ENCODE assay signal across 10 mouse cellular contexts in genomic region chr8:26811533-26812236, GRCm38 (mm10).
DNase-seq lines count a peak whose midpoint lies in the region; ATAC-seq and TF ChIP-seq lines count a peak whose summit lies in the region.
"Had no signal": no experiment of that assay in that cellular context is flagged by ENCODE, and none has a peak within 500 bp of the region (broad histone marks: within the 10 kb centered on the region; RNA-seq: fewer than 3 reads in every experiment).

No protein-coding gene starts in this region.

- H3K9me3 ChIP-seq in forebrain, embryonic 14.5 days (replicated peaks; ENCODE audit: control insufficient read depth, low read length): no peaks in the 10 kb centered on the region
- H3K9me3 ChIP-seq in forebrain, embryonic 11.5 days (ENCODE audit: control insufficient read depth, low read length): no peaks in the 10 kb centered on the region
- H3K9me3 ChIP-seq: G1E; kidney, embryonic 15.5 days had no signal

- peak; percentile 73 for DNase-seq in forebrain, embryonic 14.5 days (ENCODE audit: low spot score)
- DNase-seq in forebrain, embryonic 11.5 days (ENCODE audit: low spot score): no peak
- peak; percentile 33 to 62 for DNase-seq in lung, adult 18-20 months
- no peak for DNase-seq in lung, adult 2 months
- DNase-seq in heart, postnatal 36 days: peak; percentile 54 to 56
- no peak for DNase-seq in cerebellum, postnatal 14 days
- DNase-seq in thymus, adult 2 months: no peak
- no peak for DNase-seq in cerebellum, adult 2 months

- no peak for TF ChIP-seq CTCF in lung, adult 2 months (IDR thresholded peaks at IDR 0.05; ENCODE audit: insufficient read depth, low read length)
- TF ChIP-seq CTCF in thymus, adult 2 months (IDR thresholded peaks at IDR 0.05; ENCODE audit: borderline replicate concordance, control insufficient read depth, extremely low read depth, insufficient read depth, low read length, poor library complexity): no peak
- no peak for TF ChIP-seq CTCF in cerebellum, adult 2 months (IDR thresholded peaks at IDR 0.05; ENCODE audit: borderline replicate concordance, insufficient read depth, low read depth, low read length)

- intact Hi-C loops in heart, postnatal 36 days (cut with DNase I): loop anchor here (2.0 kb wide), 1 partner anchor 165 kb away; the partner anchor contains the start of gene Zfp703

- H3K27me3 ChIP-seq in forebrain, embryonic 14.5 days (replicated peaks; ENCODE audit: control insufficient read depth, insufficient read depth, low read length): no peaks in the 10 kb centered on the region
- no peaks in the 10 kb centered on the region for H3K27me3 ChIP-seq in forebrain, embryonic 11.5 days (ENCODE audit: control insufficient read depth, insufficient read depth, low read length)
- H3K27me3 ChIP-seq in thymus, adult 2 months (ENCODE audit: control insufficient read depth, insufficient read depth, low read length): no peaks in the 10 kb centered on the region
- H3K27me3 ChIP-seq in cerebellum, adult 2 months (ENCODE audit: control insufficient read depth, insufficient read depth, low read length): no peaks in the 10 kb centered on the region

- no peak overlapping the region for H3K27ac ChIP-seq in forebrain, embryonic 14.5 days (ENCODE audit: low read depth, low read length)
- no peak overlapping the region for H3K27ac ChIP-seq in forebrain, embryonic 11.5 days (ENCODE audit: low read depth, low read length)
- H3K27ac ChIP-seq in thymus, adult 2 months (ENCODE audit: control insufficient read depth, insufficient read depth, low read length): no peak overlapping the region
- H3K27ac ChIP-seq in cerebellum, adult 2 months (ENCODE audit: insufficient read depth, low read length): no peak overlapping the region
- H3K27ac ChIP-seq: kidney, embryonic 15.5 days had no signal

- 66% methylated on average over 12 of the region's 12 CpGs for WGBS in forebrain, embryonic 14.5 days
- WGBS in forebrain, embryonic 11.5 days: 79% methylated on average over 12 of the region's 12 CpGs
- WGBS in lung, adult 2 months: 59% methylated on average over 12 of the region's 12 CpGs
- WGBS in thymus, adult 2 months: 91% methylated on average over 12 of the region's 12 CpGs
- 78% methylated on average over 12 of the region's 12 CpGs for WGBS in cerebellum, adult 2 months

- no peak for ATAC-seq in forebrain, embryonic 14.5 days
- no peak for ATAC-seq in forebrain, embryonic 11.5 days (replicated peaks; ENCODE audit: low FRiP score)

- no peak overlapping the region for H3K4me3 ChIP-seq in forebrain, embryonic 14.5 days (ENCODE audit: low read depth, low read length)
- H3K4me3 ChIP-seq in forebrain, embryonic 11.5 days (ENCODE audit: low read depth, low read length): no peak overlapping the region
- H3K4me3 ChIP-seq in lung, adult 2 months (replicated peaks; ENCODE audit: extremely low read depth, low read depth, low read length): no peak overlapping the region
- no peak overlapping the region for H3K4me3 ChIP-seq in thymus, adult 2 months (ENCODE audit: control insufficient read depth, insufficient read depth, low read length)
- H3K4me3 ChIP-seq in cerebellum, adult 2 months (replicated peaks; ENCODE audit: insufficient read depth, low read depth, low read length): no peak overlapping the region
- H3K4me3 ChIP-seq: kidney, embryonic 15.5 days had no signal

- H3K4me1 ChIP-seq in forebrain, embryonic 14.5 days (ENCODE audit: control insufficient read depth, insufficient read depth, low read length): peaks cover 28% of the 10 kb centered on the region
- H3K4me1 ChIP-seq in forebrain, embryonic 11.5 days (replicated peaks; ENCODE audit: control insufficient read depth, insufficient read depth, low read length): peaks cover 11% of the 10 kb centered on the region; the same call in 1 of the 2 replicates
- H3K4me1 ChIP-seq in lung, adult 2 months (ENCODE audit: control insufficient read depth, insufficient read depth, low read length): no peaks in the 10 kb centered on the region
- 0 out of 2 replicates have a peak, but pooled peaks cover 4% of the 10 kb centered on the region for H3K4me1 ChIP-seq in thymus, adult 2 months (replicated peaks; ENCODE audit: control insufficient read depth, insufficient read depth, low read length)
- H3K4me1 ChIP-seq in cerebellum, adult 2 months (ENCODE audit: control insufficient read depth, insufficient read depth, low read length): no peaks in the 10 kb centered on the region; the same call in 1 of the 2 replicates

- H3K4me2 ChIP-seq in forebrain, embryonic 14.5 days (ENCODE audit: low read length): no peak overlapping the region
- no peak overlapping the region for H3K4me2 ChIP-seq in forebrain, embryonic 11.5 days (ENCODE audit: low read depth, low read length, severe bottlenecking)
- H3K4me2 ChIP-seq: kidney, embryonic 15.5 days had no signal

- no peak for TF ChIP-seq POLR2A in lung, adult 2 months (IDR thresholded peaks at IDR 0.05; ENCODE audit: borderline replicate concordance, extremely low read depth, low read depth, low read length)
- TF ChIP-seq POLR2A in thymus, adult 2 months (IDR thresholded peaks at IDR 0.05; ENCODE audit: control insufficient read depth, extremely low read depth, insufficient read depth, low read length, poor library complexity): no peak
- no peak for TF ChIP-seq POLR2A in cerebellum, adult 2 months (IDR thresholded peaks at IDR 0.05; ENCODE audit: borderline replicate concordance, insufficient read depth, low read length)

- no peak overlapping the region for H3K9ac ChIP-seq in forebrain, embryonic 14.5 days (ENCODE audit: low read length)
- H3K9ac ChIP-seq in forebrain, embryonic 11.5 days (ENCODE audit: low read length): no peak overlapping the region
- H3K9ac ChIP-seq: kidney, embryonic 15.5 days had no signal

- H3K36me3 ChIP-seq in forebrain, embryonic 14.5 days (ENCODE audit: control insufficient read depth, insufficient read depth, low read length): no peaks in the 10 kb centered on the region
- no peaks in the 10 kb centered on the region for H3K36me3 ChIP-seq in forebrain, embryonic 11.5 days (ENCODE audit: control insufficient read depth, insufficient read depth, low read length)
- H3K36me3 ChIP-seq in thymus, adult 2 months (ENCODE audit: control insufficient read depth, insufficient read depth, low read length): no peaks in the 10 kb centered on the region
- H3K36me3 ChIP-seq: G1E; kidney, embryonic 15.5 days had no signal

Comparison
In these comparisons a context has a peak if more than half of its experiments do, and no peak if none do; other contexts are left out.
1. DNase-seq: peak in forebrain, embryonic 14.5 days (single experiment), lung, adult 18-20 months (2 of 2) and heart, postnatal 36 days (2 of 2); none in forebrain, embryonic 11.5 days (single experiment), lung, adult 2 months (single experiment), cerebellum, postnatal 14 days (0 of 2), thymus, adult 2 months (single experiment) and cerebellum, adult 2 months (0 of 2).